Mouse (Mus musculus): ENCODE data around the gene Robo2.

The Robo2 gene

DNA sequence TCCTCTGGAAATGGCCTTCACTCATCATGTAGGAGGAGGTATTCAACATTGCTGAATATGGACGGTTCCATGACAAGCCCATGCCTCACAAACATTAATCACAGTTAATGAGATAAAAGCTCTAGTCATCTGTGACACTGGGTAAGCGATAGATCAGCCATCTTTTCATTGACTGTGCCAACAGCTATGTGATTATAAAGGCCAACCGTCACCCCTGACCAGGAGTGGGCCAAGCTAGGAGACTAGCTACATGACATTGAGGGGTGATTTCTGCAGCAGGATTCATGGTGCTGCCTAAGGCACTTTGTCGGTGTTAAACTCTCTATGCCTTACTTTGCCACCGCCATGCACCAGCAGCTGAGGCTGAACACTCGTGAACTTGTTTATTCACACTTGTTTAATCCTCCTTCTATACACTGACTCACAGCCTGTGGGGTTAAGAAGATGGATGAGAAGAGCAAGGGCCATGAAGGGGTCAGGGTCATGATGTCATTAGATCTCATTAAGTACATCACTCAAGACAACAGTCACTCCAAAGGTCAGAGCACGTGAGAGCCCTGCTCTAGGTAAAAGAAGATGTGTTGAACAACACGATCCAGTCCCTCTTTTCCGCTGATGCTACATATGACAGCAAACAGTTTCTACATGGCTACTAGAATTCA, 72.5 kb downstream of the Robo2 start:
- no peak for DNase-seq (ENCODE audit: low read depth in 1 of 2, low spot score in 2 of 2)

GRCm38 (mm10) chr16:74321666-74322371, 89.8 kb downstream of the Robo2 start:
- no peak for DNase-seq (ENCODE audit: low read depth in 1 of 2, low spot score in 2 of 2)

DNA sequence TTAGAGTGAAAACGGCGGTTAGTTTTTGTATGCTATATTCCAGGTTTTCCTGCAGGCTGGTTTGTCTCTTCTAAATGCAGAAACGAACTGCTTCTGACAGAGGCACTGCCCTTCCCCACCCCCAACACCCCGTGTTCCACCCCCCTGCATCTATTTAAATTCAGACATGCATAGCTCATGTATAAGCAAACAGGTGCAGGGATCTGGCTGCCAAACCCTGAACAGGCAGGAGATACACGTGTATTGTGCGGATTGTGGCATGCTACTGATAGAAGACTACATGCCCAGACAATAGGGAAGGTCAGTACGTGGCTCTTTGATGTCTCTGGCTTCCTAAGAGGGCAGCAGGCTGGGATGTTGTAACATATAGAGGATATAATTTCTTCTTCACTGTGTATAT, 95.5 kb downstream of the Robo2 start:
- DNase-seq (ENCODE audit: low read depth in 1 of 2, low spot score in 2 of 2): no peak

DNA sequence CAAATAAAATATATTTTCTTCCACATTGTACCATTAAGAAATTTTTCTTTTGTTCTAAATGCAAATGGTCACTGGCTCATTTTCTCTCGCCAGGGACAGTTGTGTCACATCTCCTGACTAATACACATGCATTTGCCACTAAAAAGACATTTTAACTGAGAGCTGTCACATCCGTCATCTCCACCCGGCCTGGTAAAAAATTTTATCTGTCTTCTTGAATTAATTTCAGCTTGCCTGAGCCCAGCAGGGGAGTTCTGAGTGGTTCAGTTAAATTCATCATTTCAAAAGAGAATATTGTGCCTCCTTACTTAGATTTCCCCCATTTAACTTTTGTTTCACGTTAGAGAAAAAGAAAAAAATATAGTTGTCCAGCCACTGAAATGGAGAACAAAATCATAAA, 98.4 kb downstream of the Robo2 start:
- DNase-seq (ENCODE audit: low read depth in 1 of 2, low spot score in 2 of 2): no peak

- DNase-seq (ENCODE audit: low read depth in 1 of 2, low spot score in 2 of 2): no peak
Measured at GRCm38 (mm10) chr16:74307543-74307887, 104.1 kb downstream of the Robo2 start.

DNA sequence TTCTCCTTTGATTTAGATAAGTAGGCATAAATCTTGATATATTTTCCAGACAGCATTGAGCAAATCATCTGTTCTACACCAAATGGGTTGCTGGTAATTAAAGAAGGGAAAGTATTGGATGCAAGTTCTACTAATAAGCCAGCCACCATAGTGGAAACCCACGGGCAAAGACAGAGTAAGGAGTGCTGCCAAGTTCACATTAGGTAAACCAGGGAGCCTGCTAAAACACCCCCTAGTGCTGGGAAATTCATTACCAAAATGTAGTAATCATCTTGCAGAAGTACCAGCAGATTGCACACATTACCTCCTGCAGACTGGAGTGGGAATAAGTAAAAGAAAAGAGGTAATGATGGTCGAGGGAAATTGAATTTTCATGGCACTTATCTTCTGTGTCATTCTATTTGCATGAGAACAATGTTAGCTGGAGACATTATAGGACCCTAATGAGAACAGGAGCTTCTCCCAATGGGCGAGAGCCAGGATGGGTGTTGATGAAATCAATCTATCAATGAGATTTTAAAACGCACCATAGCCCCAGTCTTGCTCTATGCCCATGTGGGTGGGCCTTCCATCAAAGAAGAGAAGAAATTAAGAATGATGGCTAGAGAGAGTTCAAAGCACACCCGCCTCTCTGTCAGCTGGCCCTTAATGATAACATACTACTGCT, 104.6 kb downstream of the Robo2 start:
- DNase-seq (ENCODE audit: low read depth in 1 of 2, low spot score in 2 of 2): no peak

GRCm38 (mm10) chr16:74287878-74288277, 123.7 kb downstream of the Robo2 start:
- no peak for DNase-seq (ENCODE audit: low read depth in 1 of 2, low spot score in 2 of 2)

DNA sequence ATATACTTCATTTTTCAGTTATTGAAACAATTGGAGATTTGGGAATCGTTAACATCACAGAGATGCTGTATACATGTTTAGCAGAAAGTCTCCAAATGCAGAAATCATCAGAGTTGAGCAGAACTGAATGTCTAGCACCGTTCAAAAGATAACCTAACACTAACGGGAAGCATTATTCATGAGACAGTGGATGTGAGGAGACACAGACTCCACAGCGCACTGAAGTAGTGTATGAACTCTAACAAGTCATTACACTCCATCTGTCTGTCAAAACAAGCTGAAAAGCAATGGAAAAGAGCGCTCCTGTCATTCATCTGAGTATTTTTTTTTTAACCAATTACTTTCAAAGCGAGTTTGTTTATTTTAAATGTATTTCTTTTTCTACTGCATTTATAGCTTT, 129.1 kb downstream of the Robo2 start:
- DNase-seq (ENCODE audit: low read depth in 1 of 2, low spot score in 2 of 2): no peak

GRCm38 (mm10) chr16:74276855-74277573, 134.6 kb downstream of the Robo2 start:
- DNase-seq (ENCODE audit: low read depth in 1 of 2, low spot score in 2 of 2): no peak

- no peak for DNase-seq (ENCODE audit: low read depth in 1 of 2, low spot score in 2 of 2)
Measured at GRCm38 (mm10) chr16:74274596-74274995, 137.0 kb downstream of the Robo2 start.

- no peak for DNase-seq (ENCODE audit: low read depth in 1 of 2, low spot score in 2 of 2)
Measured at GRCm38 (mm10) chr16:74272993-74273392, 138.6 kb downstream of the Robo2 start.

- DNase-seq (ENCODE audit: low read depth in 1 of 2, low spot score in 2 of 2): no peak
Measured at GRCm38 (mm10) chr16:74258241-74258640, 153.4 kb downstream of the Robo2 start.

DNA sequence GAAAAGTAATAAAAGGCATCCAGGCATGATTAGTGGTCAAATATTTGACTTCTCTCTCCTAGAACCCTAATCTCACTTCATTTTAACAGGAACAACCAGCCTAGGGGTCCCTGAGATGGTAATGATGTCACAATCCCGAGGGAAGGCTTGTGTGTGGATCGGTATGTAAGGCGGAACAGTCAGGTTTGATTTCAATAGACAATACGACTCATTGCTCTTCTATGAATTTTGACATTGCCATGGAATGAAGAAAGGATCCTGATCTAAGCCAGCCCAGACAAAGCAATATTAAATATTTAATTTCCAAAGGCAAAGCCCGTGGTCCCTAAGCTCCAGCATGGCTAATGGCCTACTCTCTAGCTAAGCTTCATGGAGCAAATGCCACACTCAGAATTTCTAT, 167.2 kb downstream of the Robo2 start:
- DNase-seq (ENCODE audit: low read depth in 1 of 2, low spot score in 2 of 2): no peak

DNA sequence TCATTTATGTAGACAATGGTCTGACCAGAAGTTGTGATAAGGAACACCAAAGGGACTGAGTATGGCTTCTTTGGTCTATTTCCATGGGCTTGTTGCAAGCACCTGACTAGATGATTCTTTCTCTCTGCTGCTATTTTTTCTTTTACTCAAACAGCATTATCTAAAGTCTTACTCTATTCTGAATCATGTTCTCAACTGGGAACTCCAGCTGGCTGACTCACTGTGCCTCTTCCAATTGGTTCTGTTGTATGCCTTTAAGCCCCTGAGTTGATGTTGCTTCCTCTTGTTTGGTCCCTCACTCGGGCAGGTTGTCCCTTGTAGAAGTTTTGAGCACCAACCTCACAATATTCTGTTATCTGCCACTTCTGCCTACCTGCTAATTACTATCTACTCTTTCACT, 170.1 kb downstream of the Robo2 start:
- no peak for DNase-seq (ENCODE audit: low read depth in 1 of 2, low spot score in 2 of 2)

DNA sequence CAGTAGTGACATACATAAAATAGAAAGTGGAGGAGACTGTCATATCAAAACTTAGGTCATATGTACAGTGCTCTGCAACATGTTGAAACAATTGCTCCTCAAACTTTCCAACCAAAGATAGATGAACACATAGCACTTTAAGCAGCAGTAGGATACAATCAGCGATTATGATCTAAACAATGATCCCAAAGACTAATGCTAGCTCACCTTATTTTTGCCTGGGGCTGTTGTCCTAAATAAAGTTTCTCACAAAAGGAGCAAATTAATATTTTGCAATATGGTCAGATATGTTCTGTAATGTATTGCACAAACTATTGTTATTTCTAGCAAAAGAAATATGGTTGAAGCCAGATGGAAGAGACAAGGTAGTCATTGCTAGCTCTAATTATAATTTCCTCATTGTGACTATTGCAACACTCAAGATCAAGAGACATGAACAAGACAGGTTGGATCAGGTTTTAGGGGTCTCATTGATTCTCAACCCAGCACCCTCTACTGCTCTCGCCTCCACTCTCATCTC, 174.2 kb downstream of the Robo2 start:
- no peak for DNase-seq (ENCODE audit: low read depth in 1 of 2, low spot score in 2 of 2)

DNA sequence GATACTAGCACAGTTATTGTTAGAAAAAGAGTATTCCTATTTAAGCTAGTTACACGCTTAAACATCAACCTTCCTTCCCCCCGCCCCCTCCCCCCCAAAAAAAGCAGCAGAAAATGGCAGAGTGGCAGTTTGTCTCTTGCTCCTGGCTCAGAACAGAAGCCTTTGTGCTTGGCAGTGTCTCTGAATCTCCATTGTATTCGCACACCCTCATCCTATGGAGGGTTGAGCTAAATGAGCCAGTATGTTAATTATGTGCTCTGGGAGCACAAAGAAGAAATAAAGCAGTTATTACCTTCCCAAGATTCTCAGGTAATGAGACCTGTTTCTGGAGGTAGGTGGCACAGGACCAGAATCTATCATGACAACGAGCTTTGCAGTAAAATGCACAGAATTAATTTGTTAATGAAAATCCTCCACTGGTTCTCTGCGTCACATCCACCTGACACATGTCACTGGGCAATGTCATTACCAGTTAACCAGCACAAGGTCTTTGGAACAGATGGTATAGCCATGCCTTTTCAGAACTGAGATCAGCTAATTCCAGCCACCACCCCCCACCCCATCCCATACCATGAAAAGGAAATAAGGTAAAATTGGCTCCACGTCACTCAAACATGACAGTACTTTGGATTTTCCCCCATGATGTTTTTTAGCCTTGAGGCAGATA, 177.1 kb downstream of the Robo2 start:
- DNase-seq (ENCODE audit: low read depth in 1 of 2, low spot score in 2 of 2): no peak

- DNase-seq (ENCODE audit: low read depth in 1 of 2, low spot score in 2 of 2): no peak
Measured at GRCm38 (mm10) chr16:74233596-74233995, 178.0 kb downstream of the Robo2 start.

- no peak for DNase-seq (ENCODE audit: low read depth in 1 of 2, low spot score in 2 of 2)
Measured at GRCm38 (mm10) chr16:74227285-74227684, 184.3 kb downstream of the Robo2 start.

GRCm38 (mm10) chr16:74225423-74226272, 186.0 kb downstream of the Robo2 start:
- no peak for DNase-seq (ENCODE audit: low read depth in 1 of 2, low spot score in 2 of 2)

GRCm38 (mm10) chr16:74222501-74222900, 189.1 kb downstream of the Robo2 start:
- no peak for DNase-seq (ENCODE audit: low read depth in 1 of 2, low spot score in 2 of 2)
